Mouse (Mus musculus) heart, embryonic 11.5 days (tissue): ENCODE results near the gene Dgkg. TPM values are rescaled to one million over a fixed set of nuclear protein-coding genes. Genes with fewer than 3 reads are reported as not detected.

Experiments
- ATAC-seq: fragments of 200-750 bp; cut with Nextera tagmentation; replicated peaks from 2 replicates; pipeline ENCODE4 v1.8.0; 2017; ENCODE audit warnings: moderate library complexity; ENCODE audit not compliant: insufficient number of reproducible peaks, low FRiP score, low TSS enrichment
- H3K27ac ChIP-seq: fragments of 300-500 bp; sonication (generic); 2 replicates; pipeline ENCODE4 v1.5.1; 2014; ENCODE audit warnings: mild to moderate bottlenecking, low read depth, low read length
- H3K27me3 ChIP-seq: fragments of 300-500 bp; sonication (generic); 2 replicates; pipeline ENCODE4 v1.6.1; 2014; ENCODE audit warnings: mild to moderate bottlenecking, low read length, mixed read lengths; ENCODE audit not compliant: control insufficient read depth, insufficient read depth
- H3K36me3 ChIP-seq: fragments of 300-500 bp; sonication (generic); 2 replicates; pipeline ENCODE4 v1.6.1; 2014; ENCODE audit warnings: mild to moderate bottlenecking, low read length, moderate library complexity, mixed read lengths; ENCODE audit not compliant: control insufficient read depth, insufficient read depth
- H3K4me1 ChIP-seq: fragments of 300-500 bp; sonication (generic); 2 replicates; pipeline ENCODE4 v1.6.1; 2014; ENCODE audit warnings: low read length; ENCODE audit not compliant: control insufficient read depth, insufficient read depth
- H3K4me2 ChIP-seq: fragments of 300-500 bp; sonication (generic); 2 replicates; pipeline ENCODE4 v1.6.1; 2014; ENCODE audit warnings: mild to moderate bottlenecking, moderate library complexity
- H3K4me3 ChIP-seq: fragments of 300-500 bp; sonication (generic); 2 replicates; pipeline ENCODE4 v1.5.1; 2014; ENCODE audit warnings: low read depth, low read length
- H3K9ac ChIP-seq: fragments of 300-500 bp; sonication (generic); 2 replicates; pipeline ENCODE4 v1.6.1; 2014; ENCODE audit warnings: mild to moderate bottlenecking, low read depth, low read length, moderate library complexity
- H3K9me3 ChIP-seq: fragments of 300-500 bp; sonication (generic); replicated peaks from 2 replicates; pipeline ENCODE4 v1.6.1; 2016; ENCODE audit warnings: low read length; ENCODE audit not compliant: control insufficient read depth
- WGBS: fragments of 180-500 bp; shearing (Covaris S2); extraction: QIAGEN DNeasy Blood & Tissue Kit; methylation state at CpG from one replicate; pipeline ENCODE4 v1.1.7; 2014; ENCODE audit not compliant: insufficient replicate concordance; 5-methylcytosine and 5-hydroxymethylcytosine counted together
- polyA plus RNA-seq: library from polyadenylated mRNA; unstranded; fragments of >200 nt; fragmentation: Nextera tagmentation; extraction: Ambion mirVana; gene quantifications from 2 replicates; pipeline ENCODE4 v1.2.1, GENCODE M21; 2014

Gene Dgkg
- polyA plus RNA-seq, 1 experiment from 2014 or later, result 0.44 TPM

DNA sequence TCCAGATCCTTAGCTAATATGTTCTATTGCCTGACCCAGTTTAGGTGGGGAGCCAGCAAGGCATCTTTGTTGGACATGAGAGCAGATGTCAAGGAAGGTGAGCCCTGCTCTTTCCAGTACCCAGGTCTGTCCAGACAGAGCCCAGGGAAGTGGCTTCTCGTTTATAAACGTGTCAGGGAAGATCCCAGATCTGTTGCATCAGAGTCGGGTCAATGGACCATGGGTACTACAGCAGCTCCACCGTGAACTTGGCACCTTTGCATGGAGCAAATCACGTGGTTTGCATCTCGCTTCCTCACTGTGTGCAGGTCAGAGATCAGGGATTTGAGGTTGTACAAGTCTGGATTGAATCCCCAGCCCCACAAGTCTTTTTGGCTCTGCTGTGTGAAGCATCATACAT is 58.3 kb downstream of the Dgkg start:
- H3K27me3 ChIP-seq, result no peaks in the 10 kb centered on the region
- 73% methylated on average over 6 of the region's 6 CpGs for WGBS

DNA sequence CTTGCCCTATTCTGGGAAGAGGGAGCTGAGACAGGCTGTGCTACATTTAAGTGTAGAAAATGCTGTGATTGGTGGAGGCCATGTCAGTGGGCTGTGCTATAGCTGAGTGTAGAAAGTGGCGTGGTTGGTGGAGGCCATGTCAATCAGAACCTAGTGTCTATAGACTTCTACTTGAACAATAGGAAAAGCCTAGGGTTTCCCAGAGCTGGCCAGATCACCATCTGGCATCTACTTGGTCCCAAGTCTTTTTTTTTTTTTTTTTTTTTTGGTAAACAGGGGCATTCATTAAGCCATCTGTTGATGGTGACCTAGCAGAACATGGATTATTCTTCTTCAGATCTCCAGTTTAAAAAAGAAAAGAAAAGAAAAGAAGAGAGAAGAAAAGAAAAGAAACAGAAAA is 60.6 kb downstream of the Dgkg start:
- ATAC-seq, result no peak
- H3K9me3 ChIP-seq, result no peaks in the 10 kb centered on the region
- H3K4me3 ChIP-seq, result no peak overlapping the region
- H3K27me3 ChIP-seq, result no peaks in the 10 kb centered on the region
- no peak overlapping the region for H3K27ac ChIP-seq
- no peak overlapping the region for H3K9ac ChIP-seq
- H3K4me2 ChIP-seq, result no peak overlapping the region
- no peaks in the 10 kb centered on the region for H3K4me1 ChIP-seq
- 72% methylated on average over 1 of the region's 1 CpGs for WGBS
- no peaks in the 10 kb centered on the region for H3K36me3 ChIP-seq

More for the DNA sequence above, 58.3 kb downstream of the Dgkg start:
- H3K9ac ChIP-seq, result no peak overlapping the region
- H3K9me3 ChIP-seq, result no peaks in the 10 kb centered on the region
- ATAC-seq, result no peak
- no peak overlapping the region for H3K27ac ChIP-seq
- H3K4me1 ChIP-seq, result no peaks in the 10 kb centered on the region
- no peak overlapping the region for H3K4me2 ChIP-seq
- H3K4me3 ChIP-seq, result no peak overlapping the region
- no peaks in the 10 kb centered on the region for H3K36me3 ChIP-seq

GRCm38 (mm10) chr16:22593907-22594306 is 63.1 kb downstream of the Dgkg start:
- Histone ChIP-seq H3K27ac (no peak overlapping the region), H3K9ac (no peak overlapping the region), H3K36me3 (no peaks in the 10 kb centered on the region), H3K9me3 (no peaks in the 10 kb centered on the region), H3K4me2 (no peak overlapping the region), H3K4me3 (no peak overlapping the region), H3K27me3 (no peaks in the 10 kb centered on the region), H3K4me1 (no peaks in the 10 kb centered on the region)
- no peak for ATAC-seq
- 93% methylated on average over 2 of the region's 2 CpGs for WGBS

DNA sequence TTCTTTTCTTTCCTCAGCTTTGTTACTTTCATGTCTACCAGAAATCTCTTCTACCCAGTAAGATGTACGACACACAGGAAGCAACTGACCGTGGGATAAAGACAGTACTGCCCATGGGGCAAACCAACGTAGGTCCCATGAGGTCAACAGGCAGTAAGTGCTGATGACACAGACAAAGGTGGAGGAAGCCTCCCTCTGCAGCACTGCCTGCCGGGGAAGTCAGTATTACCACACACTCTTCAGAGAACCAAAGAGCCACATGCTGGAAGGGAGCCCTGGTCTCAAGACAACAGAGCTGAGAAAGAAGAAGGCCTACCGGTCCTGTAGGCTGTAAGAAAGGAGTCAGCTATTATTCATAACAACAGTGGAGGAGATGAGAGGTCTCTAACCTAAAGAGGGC is 67.4 kb downstream of the Dgkg start:
- no peak overlapping the region for H3K4me3 ChIP-seq
- no peak overlapping the region for H3K27ac ChIP-seq
- H3K36me3 ChIP-seq, result no peaks in the 10 kb centered on the region
- ATAC-seq, result no peak
- H3K4me1 ChIP-seq, result no peaks in the 10 kb centered on the region
- no peaks in the 10 kb centered on the region for H3K27me3 ChIP-seq
- H3K4me2 ChIP-seq, result no peak overlapping the region
- no peak overlapping the region for H3K9ac ChIP-seq
- 68% methylated on average over 5 of the region's 5 CpGs for WGBS
- no peaks in the 10 kb centered on the region for H3K9me3 ChIP-seq

DNA sequence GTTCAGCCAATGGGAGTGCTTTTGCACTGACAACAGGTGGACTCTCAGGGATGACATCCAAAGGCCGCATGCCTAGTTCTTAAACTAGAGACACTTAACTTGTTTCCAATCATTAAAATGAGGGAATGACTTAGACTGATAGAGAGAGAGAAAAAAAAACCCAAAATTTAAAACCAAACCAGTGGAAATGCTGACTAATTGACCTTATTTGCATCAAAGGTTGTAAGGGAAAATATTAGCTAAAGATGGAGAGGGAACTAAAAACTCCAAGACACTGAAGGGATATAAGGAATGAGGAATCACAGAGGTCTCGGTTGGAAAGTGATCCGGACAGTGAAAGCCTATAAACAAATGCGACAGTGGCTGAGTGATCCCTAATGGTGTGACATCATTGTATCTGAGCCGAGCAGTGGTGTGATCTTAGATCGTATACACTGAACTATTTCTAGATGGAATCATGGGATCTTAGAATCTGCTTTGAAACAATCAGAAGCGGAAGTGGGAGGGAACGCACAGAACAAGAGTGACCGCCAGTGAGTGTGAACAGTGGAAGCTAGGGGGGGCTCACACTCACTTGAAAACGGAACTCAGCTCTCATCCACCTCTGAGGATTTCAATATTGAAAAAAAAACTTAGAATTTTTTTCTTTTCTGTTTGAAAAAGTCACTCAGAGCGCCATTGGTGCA is 70.7 kb downstream of the Dgkg start:
- H3K4me3 ChIP-seq, result no peak overlapping the region
- ATAC-seq, result no peak
- H3K4me2 ChIP-seq, result no peak overlapping the region
- H3K4me1 ChIP-seq, result no peaks in the 10 kb centered on the region
- 81% methylated on average over 11 of the region's 11 CpGs for WGBS
- no peak overlapping the region for H3K27ac ChIP-seq
- H3K36me3 ChIP-seq, result no peaks in the 10 kb centered on the region
- no peak overlapping the region for H3K9ac ChIP-seq
- H3K27me3 ChIP-seq, result no peaks in the 10 kb centered on the region
- no peaks in the 10 kb centered on the region for H3K9me3 ChIP-seq

GRCm38 (mm10) chr16:22585523-22585922 is 71.5 kb downstream of the Dgkg start:
- H3K4me3 ChIP-seq, result no peak overlapping the region
- 84% methylated on average over 3 of the region's 3 CpGs for WGBS
- ATAC-seq, result no peak

GRCm38 (mm10) chr16:22583401-22583800 is 73.6 kb downstream of the Dgkg start:
- WGBS, result 60% methylated on average over 2 of the region's 2 CpGs
- Histone ChIP-seq H3K4me2 (no peak overlapping the region), H3K4me3 (no peak overlapping the region), H3K4me1 (no peaks in the 10 kb centered on the region), H3K27me3 (no peaks in the 10 kb centered on the region), H3K9ac (no peak overlapping the region), H3K36me3 (no peaks in the 10 kb centered on the region), H3K27ac (no peak overlapping the region), H3K9me3 (no peaks in the 10 kb centered on the region)
- no peak for ATAC-seq

More at GRCm38 (mm10) chr16:22585523-22585922, 71.5 kb downstream of the Dgkg start:
- no peaks in the 10 kb centered on the region for H3K9me3 ChIP-seq
- no peaks in the 10 kb centered on the region for H3K4me1 ChIP-seq
- no peak overlapping the region for H3K9ac ChIP-seq
- H3K4me2 ChIP-seq, result no peak overlapping the region
- no peaks in the 10 kb centered on the region for H3K27me3 ChIP-seq
- no peak overlapping the region for H3K27ac ChIP-seq
- H3K36me3 ChIP-seq, result no peaks in the 10 kb centered on the region

DNA sequence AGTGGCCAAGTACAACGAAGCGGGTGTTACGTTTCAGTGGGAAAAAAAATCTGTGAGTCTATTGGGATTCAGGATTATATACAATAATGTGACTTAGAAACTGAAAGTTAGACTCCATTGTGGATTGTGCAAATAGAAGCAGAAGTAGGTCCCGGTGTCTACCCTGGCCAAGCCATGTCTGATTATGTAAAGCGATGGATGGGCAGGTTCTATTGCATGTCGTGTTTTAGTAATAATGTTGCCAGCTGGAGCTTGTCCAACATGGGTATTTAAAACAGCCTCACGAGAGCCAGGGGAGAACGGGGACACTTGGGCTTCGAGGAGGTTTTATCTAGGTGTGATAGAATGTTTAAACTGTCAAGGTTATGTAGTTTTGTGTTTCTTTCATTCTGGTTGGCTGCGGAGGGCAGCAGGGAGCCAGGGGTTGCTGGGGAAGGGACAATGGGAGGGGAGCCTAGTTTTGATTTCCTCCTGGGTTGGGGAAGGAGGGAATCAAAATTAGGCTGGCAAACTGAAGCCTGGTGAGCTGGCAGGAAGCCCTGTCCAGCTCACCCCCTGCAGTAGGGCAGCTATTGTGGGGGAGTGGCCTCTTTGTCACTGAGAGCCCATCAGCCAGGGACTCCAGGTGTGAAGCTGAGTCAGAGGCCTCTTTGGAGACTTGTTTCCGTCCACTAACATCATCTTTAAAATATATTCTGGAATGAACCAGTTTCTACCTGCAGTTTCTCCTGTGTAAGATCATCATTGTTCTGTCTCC is 74.7 kb downstream of the Dgkg start:
- H3K9me3 ChIP-seq, result no peaks in the 10 kb centered on the region
- 65% methylated on average over 11 of the region's 11 CpGs for WGBS
- no peak overlapping the region for H3K9ac ChIP-seq
- no peak for ATAC-seq
- no peaks in the 10 kb centered on the region for H3K36me3 ChIP-seq
- H3K4me3 ChIP-seq, result no peak overlapping the region
- H3K4me2 ChIP-seq, result no peak overlapping the region
- no peaks in the 10 kb centered on the region for H3K27me3 ChIP-seq
- no peak overlapping the region for H3K27ac ChIP-seq
- H3K4me1 ChIP-seq, result no peaks in the 10 kb centered on the region

DNA sequence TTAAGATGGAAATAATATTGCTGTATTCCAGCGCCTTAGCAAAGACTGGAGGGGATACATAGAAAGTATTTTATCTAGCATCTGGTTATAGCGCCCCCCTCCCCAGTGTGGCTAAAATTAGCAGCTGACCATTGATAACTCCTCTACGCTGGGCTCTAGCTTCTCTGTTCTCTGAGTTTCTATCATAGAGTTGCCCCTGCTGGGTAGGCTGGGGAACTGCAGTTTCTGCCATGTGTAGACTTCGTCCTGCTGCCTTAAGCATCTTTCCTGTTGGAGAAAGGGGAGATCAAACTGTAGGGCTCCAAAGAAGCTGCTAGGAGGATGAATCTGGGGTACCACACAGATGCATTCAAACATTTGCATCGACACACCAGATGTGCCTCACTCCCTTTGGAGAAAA is 76.9 kb downstream of the Dgkg start:
- WGBS, result 32% methylated on average over 5 of the region's 5 CpGs
- Histone ChIP-seq H3K9me3 (no peaks in the 10 kb centered on the region), H3K4me3 (no peak overlapping the region)

More for the DNA sequence above, 76.9 kb downstream of the Dgkg start:
- H3K9ac ChIP-seq, result no peak overlapping the region
- H3K4me1 ChIP-seq, result no peaks in the 10 kb centered on the region
- H3K27ac ChIP-seq, result no peak overlapping the region
- no peak for ATAC-seq
- H3K27me3 ChIP-seq, result no peaks in the 10 kb centered on the region
- H3K4me2 ChIP-seq, result no peak overlapping the region
- H3K36me3 ChIP-seq, result no peaks in the 10 kb centered on the region
